Mouse (Mus musculus) bone marrow, adult 2 months (tissue): ENCODE measurements at regions not wholly inside any gene's neighbourhood (a gene's known extent, or its start where the extent isn't known, plus 50 kb on each side); places are given as distances from the start of the nearest gene placed in this dataset.
"Not testable (repeated sequence)": the region's sequence is repeated elsewhere in the genome, so short reads cannot be mapped to it uniquely, and the experiment has no call there.

Experiments used
- H3K27ac ChIP-seq: fragments of 200-500 bp; 2 replicates; pipeline ENCODE4 v1.5.1; 2012; ENCODE audit warnings: low read depth, mild to moderate bottlenecking, control low read depth, inconsistent platforms, low read length; ENCODE audit not compliant: control insufficient read depth, poor library complexity, insufficient read depth
- H3K4me1 ChIP-seq: fragments of 200-500 bp; 2 replicates; pipeline ENCODE4 v1.6.1; 2011; ENCODE audit warnings: low read length; ENCODE audit not compliant: control insufficient read depth, insufficient read depth
- H3K4me3 ChIP-seq: fragments of 200-500 bp; replicated peaks from 2 replicates; pipeline ENCODE3; 2011; ENCODE audit warnings: mild to moderate bottlenecking, low read depth, low read length, control low read depth; ENCODE audit not compliant: control insufficient read depth
- CTCF ChIP-seq: fragments of 200-500 bp; IDR thresholded peaks from 2 replicates; pipeline ENCODE4 v1.5.1; 2011; ENCODE audit warnings: low read length, control low read depth; ENCODE audit not compliant: control insufficient read depth, insufficient read depth
- POLR2A ChIP-seq: fragments of 200-500 bp; IDR thresholded peaks from 2 replicates; pipeline ENCODE4 v1.6.1; 2011; ENCODE audit warnings: low read depth, mild to moderate bottlenecking, control low read depth, low read length, borderline replicate concordance; ENCODE audit not compliant: control insufficient read depth
- WGBS: fragments of 180-500 bp; shearing (Covaris S2); methylation state at CpG from one replicate; pipeline ENCODE4 v1.1.7; 2018; 5-methylcytosine and 5-hydroxymethylcytosine counted together

DNA sequence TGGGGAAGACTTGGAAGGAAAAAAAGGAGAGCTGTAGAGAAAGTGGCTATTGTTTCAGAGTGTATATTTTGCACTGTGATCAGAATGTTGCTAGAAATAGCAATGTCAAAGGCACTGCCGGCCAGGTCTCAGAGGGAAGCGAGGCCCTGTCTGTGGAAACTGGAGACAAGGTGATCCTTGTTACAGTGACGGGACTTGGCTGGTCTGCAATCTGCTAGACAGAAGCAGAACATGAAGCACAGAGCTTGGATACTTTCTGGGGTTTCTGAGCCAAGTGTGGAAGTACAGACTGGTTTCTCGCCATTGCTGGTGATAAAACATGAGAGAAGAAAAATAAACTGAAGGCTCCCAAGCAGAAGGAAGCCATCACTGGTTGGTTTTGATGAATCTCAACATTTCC lies 198.3 kb upstream of the Slc7a14 start:
- Histone ChIP-seq H3K4me1 (no peaks in the 10 kb centered on the region), H3K27ac (no peak overlapping the region), H3K4me3 (no peak overlapping the region)
- 70% methylated on average over 4 of the region's 4 CpGs for WGBS
- TF ChIP-seq POLR2A: no peak
- no peak for TF ChIP-seq CTCF

DNA sequence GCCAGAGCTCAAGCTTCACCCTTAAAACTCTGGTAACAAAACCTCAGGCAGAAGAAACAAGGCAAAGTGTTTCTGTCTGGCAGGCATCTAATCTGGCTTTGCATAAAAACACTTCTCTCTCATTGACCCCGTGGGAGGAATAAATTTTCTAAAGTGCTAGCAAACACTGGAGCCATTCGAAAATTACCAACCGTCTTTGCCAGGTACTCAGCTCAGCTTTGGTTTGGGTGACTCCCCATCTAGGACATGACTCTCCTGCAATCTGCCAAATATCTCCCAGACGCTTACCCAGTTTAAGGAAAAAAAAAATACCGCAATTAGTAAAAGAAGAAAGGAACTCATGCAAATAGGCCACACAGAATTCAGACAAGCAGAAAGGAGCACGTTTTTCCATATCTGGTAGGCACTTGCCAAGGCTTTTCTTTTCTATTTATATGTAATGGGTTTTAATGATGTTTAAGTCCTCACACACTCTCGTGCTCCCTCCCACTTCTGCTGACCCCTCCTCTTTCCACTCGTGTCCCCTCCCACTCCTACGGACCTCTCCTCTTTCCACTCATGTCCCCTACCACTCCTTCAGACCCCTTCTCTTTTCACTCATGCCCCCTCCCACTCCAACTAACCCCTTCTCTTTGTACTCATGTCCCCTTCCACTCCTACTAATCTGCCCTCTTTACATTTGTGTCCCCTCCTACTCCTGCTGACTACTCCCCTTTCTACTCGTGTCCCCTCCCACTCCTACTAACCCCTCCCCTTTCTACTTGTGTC lies 189.2 kb upstream of the Slc7a14 start:
- Histone ChIP-seq H3K4me3 (no peak overlapping the region), H3K4me1 (no peaks in the 10 kb centered on the region), H3K27ac (no peak overlapping the region)
- TF ChIP-seq POLR2A: no peak
- no peak for TF ChIP-seq CTCF
- WGBS: 71% methylated on average over 10 of the region's 10 CpGs

DNA sequence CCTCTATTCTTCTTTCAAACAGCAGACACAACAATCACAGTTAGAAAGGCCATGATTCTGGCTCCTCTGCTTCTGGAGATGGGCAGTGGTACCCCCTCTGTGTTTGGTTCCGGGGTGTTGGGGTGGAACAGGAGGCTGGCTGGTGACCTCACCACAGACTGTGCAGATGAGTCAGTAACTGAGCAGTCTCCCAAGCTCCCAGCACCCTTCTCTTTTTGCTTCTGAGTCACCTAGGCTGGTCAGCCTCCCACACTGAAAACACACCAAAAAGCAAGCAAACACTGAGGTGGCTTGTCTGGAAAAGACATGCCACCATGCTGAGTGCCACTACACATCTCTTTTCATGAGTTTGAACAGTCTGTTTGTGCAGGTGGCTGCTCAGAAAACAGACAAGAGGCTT lies 185.1 kb upstream of the Slc7a14 start:
- Histone ChIP-seq H3K4me3 (no peak overlapping the region), H3K4me1 (no peaks in the 10 kb centered on the region), H3K27ac (no peak overlapping the region)
- WGBS: 80% methylated on average over 1 of the region's 1 CpGs
- no peak for TF ChIP-seq POLR2A
- no peak for TF ChIP-seq CTCF

- H3K27ac ChIP-seq: no peak overlapping the region
- H3K4me1 ChIP-seq: no peaks in the 10 kb centered on the region
- WGBS: 79% methylated on average over 1 of the region's 1 CpGs
- TF ChIP-seq CTCF (no peak), POLR2A (no peak)
- H3K4me3 ChIP-seq: no peak overlapping the region
Measured at GRCm38 (mm10) chr3:31494706-31495105, 184.5 kb upstream of the Slc7a14 start.

GRCm38 (mm10) chr3:31491736-31492135 lies 181.6 kb upstream of the Slc7a14 start:
- not testable (repeated sequence) for H3K27ac ChIP-seq, H3K4me1 ChIP-seq, H3K4me3 ChIP-seq
- 72% methylated on average over 1 of the region's 1 CpGs for WGBS

GRCm38 (mm10) chr3:31487596-31487995 lies 177.4 kb upstream of the Slc7a14 start:
- TF ChIP-seq POLR2A (no peak), CTCF (no peak)
- no peak overlapping the region for H3K27ac ChIP-seq
- no peak overlapping the region for H3K4me3 ChIP-seq
- WGBS: 75% methylated on average over 6 of the region's 6 CpGs
- no peaks in the 10 kb centered on the region for H3K4me1 ChIP-seq

- Histone ChIP-seq H3K4me1 (no peaks in the 10 kb centered on the region), H3K4me3 (no peak overlapping the region), H3K27ac (no peak overlapping the region)
- TF ChIP-seq CTCF: no peak
- TF ChIP-seq POLR2A: no peak
- 44% methylated on average over 3 of the region's 3 CpGs for WGBS
Measured at GRCm38 (mm10) chr3:31481964-31482363, 171.8 kb upstream of the Slc7a14 start.

DNA sequence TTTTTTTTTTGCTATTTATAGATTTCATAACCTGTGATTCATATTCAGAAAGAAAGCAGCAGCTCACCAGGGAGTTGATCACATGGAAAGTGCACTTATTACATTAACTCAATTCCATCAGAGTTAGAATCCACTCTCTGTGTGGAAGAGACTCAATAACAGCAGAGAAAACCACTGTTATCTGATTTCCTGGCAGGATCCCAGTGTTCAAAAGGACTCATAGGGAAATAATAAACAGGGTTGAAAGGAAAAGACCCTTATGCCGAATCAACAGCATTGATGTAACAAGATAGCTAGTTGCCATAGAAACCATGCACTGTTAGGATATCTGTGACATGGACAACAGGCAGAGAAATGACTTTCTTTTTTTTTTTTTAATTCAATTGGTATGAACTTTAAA lies 157.7 kb upstream of the Slc7a14 start:
- WGBS: 35% methylated on average over 1 of the region's 1 CpGs
- Histone ChIP-seq H3K4me3 (no peak overlapping the region), H3K27ac (no peak overlapping the region), H3K4me1 (no peaks in the 10 kb centered on the region)
- no peak for TF ChIP-seq CTCF

DNA sequence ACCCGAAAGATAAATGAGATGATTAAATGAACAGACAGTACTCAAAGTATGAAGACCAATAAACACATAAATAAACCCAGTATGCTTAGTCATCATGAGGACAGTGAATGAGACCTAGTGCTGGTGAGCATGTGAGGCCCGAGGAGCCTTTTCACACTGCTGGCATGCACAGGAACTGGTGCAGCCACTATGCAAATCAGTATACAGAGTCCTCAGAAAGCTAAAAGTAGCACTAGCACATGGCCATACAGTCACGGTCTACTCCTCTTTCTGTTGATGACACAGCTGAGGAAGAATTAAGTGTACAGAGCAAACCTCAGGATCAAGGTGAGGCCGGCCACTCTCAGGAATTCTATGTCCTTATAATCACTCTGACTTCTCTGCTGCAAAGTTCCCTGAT lies 154.1 kb upstream of the Slc7a14 start:
- H3K4me1 ChIP-seq: no peaks in the 10 kb centered on the region
- TF ChIP-seq CTCF: no peak
- TF ChIP-seq POLR2A: no peak
- 54% methylated on average over 4 of the region's 4 CpGs for WGBS
- no peak overlapping the region for H3K4me3 ChIP-seq
- H3K27ac ChIP-seq: no peak overlapping the region
